Mouse (Mus musculus): ENCODE measurements around the gene Gm10643. TPM values are rescaled to one million over a fixed set of nuclear protein-coding genes. Genes with fewer than 3 reads are reported as not detected.

Gm10643 gene
- total and polyA plus RNA-seq, 2 experiments from 2014 or later: 1.6 to 4.7 TPM

- ATAC-seq (no peak), DNase-seq (no peak)
- H3K4me1 ChIP-seq (ENCODE audit: insufficient read depth): no peaks in the 10 kb centered on the region
- H3K9ac ChIP-seq: no peak overlapping the region
- no peak overlapping the region for H3K4me2 ChIP-seq (ENCODE audit: low read depth)
- TF ChIP-seq CTCF (IDR thresholded peaks at IDR 0.05; ENCODE audit: low read depth): no peak
- H3K27ac ChIP-seq (ENCODE audit: low read depth, low read length): no peak overlapping the region
- no peaks in the 10 kb centered on the region for H3K36me3 ChIP-seq (ENCODE audit: insufficient read depth)
- WGBS: 82% methylated on average over 1 of the region's 1 CpGs
- no peaks in the 10 kb centered on the region for H3K9me3 ChIP-seq (ENCODE audit: low read length)
- H3K4me3 ChIP-seq (ENCODE audit: low read depth, low read length): no peak overlapping the region
- H3K27me3 ChIP-seq (ENCODE audit: insufficient read depth, low read length): no peaks in the 10 kb centered on the region
Measured at GRCm38 (mm10) chr8:84057827-84058226, 7.1 kb downstream of the Gm10643 start.

GRCm38 (mm10) chr8:84053229-84053628 lies 11.7 kb downstream of the Gm10643 start:
- 94% methylated on average over 5 of the region's 5 CpGs for WGBS
- Histone ChIP-seq H3K4me1 (ENCODE audit: insufficient read depth) (no peaks in the 10 kb centered on the region), H3K9me3 (ENCODE audit: low read length) (no peaks in the 10 kb centered on the region), H3K27ac (ENCODE audit: low read depth, low read length) (no peak overlapping the region), H3K4me2 (ENCODE audit: low read depth) (no peak overlapping the region), H3K4me3 (ENCODE audit: low read depth, low read length) (no peak overlapping the region), H3K36me3 (ENCODE audit: insufficient read depth) (no peaks in the 10 kb centered on the region), H3K9ac (no peak overlapping the region), H3K27me3 (ENCODE audit: insufficient read depth, low read length) (no peaks in the 10 kb centered on the region)
- TF ChIP-seq CTCF (IDR thresholded peaks at IDR 0.05; ENCODE audit: low read depth): no peak
- no peak for DNase-seq
- no peak for ATAC-seq

GRCm38 (mm10) chr8:84052746-84053145 lies 12.2 kb downstream of the Gm10643 start:
- Histone ChIP-seq H3K27ac (ENCODE audit: low read depth, low read length) (no peak overlapping the region), H3K4me2 (ENCODE audit: low read depth) (no peak overlapping the region), H3K9ac (no peak overlapping the region), H3K4me3 (ENCODE audit: low read depth, low read length) (no peak overlapping the region), H3K9me3 (ENCODE audit: low read length) (no peaks in the 10 kb centered on the region), H3K36me3 (ENCODE audit: insufficient read depth) (no peaks in the 10 kb centered on the region), H3K27me3 (ENCODE audit: insufficient read depth, low read length) (no peaks in the 10 kb centered on the region), H3K4me1 (ENCODE audit: insufficient read depth) (no peaks in the 10 kb centered on the region)
- DNase-seq: no peak
- no peak for ATAC-seq
- TF ChIP-seq CTCF (IDR thresholded peaks at IDR 0.05; ENCODE audit: low read depth): no peak
- 65% methylated on average over 3 of the region's 3 CpGs for WGBS

- Histone ChIP-seq H3K27me3 (ENCODE audit: insufficient read depth, low read length) (peaks cover 23% of the 10 kb centered on the region), H3K36me3 (ENCODE audit: insufficient read depth) (no peaks in the 10 kb centered on the region), H3K4me1 (ENCODE audit: insufficient read depth) (no peaks in the 10 kb centered on the region), H3K4me2 (ENCODE audit: low read depth) (no peak overlapping the region), H3K4me3 (ENCODE audit: low read depth, low read length) (no peak overlapping the region), H3K27ac (ENCODE audit: low read depth, low read length) (no peak overlapping the region), H3K9me3 (ENCODE audit: low read length) (no peaks in the 10 kb centered on the region), H3K9ac (no peak overlapping the region)
- ATAC-seq (no peak), DNase-seq (no peak)
- WGBS: 80% methylated on average over 5 of the region's 5 CpGs
- no peak for TF ChIP-seq CTCF (IDR thresholded peaks at IDR 0.05; ENCODE audit: low read depth)
Measured at GRCm38 (mm10) chr8:84048171-84048570, 16.8 kb downstream of the Gm10643 start.

- no peak overlapping the region for H3K4me3 ChIP-seq (ENCODE audit: low read depth, low read length)
- no peak for ATAC-seq
- no peak for DNase-seq
- H3K9me3 ChIP-seq (ENCODE audit: low read length): no peaks in the 10 kb centered on the region
- H3K4me2 ChIP-seq (ENCODE audit: low read depth): no peak overlapping the region
- H3K36me3 ChIP-seq (ENCODE audit: insufficient read depth): no peaks in the 10 kb centered on the region
- H3K27me3 ChIP-seq (ENCODE audit: insufficient read depth, low read length): peaks cover 34% of the 10 kb centered on the region
- no peak overlapping the region for H3K27ac ChIP-seq (ENCODE audit: low read depth, low read length)
- 80% methylated on average over 3 of the region's 3 CpGs for WGBS
- TF ChIP-seq CTCF (IDR thresholded peaks at IDR 0.05; ENCODE audit: low read depth): no peak
- H3K4me1 ChIP-seq (ENCODE audit: insufficient read depth): peaks cover 6% of the 10 kb centered on the region; the same call in 1 of the 2 replicates
- no peak overlapping the region for H3K9ac ChIP-seq
Measured at GRCm38 (mm10) chr8:84046505-84046904, 18.4 kb downstream of the Gm10643 start.

- H3K9me3 ChIP-seq (ENCODE audit: low read length): no peaks in the 10 kb centered on the region
- H3K27ac ChIP-seq (ENCODE audit: low read depth, low read length): no peak within 1 kb of the TSS
- 11% methylated on average over 9 of the region's 9 CpGs for WGBS
- no peak for ATAC-seq
- no peak within 1 kb of the TSS for H3K4me2 ChIP-seq (ENCODE audit: low read depth)
- no peak within 1 kb of the TSS for H3K4me3 ChIP-seq (ENCODE audit: low read depth, low read length)
- peaks cover 6% of the 10 kb centered on the region; the same call in 1 of the 2 replicates for H3K4me1 ChIP-seq (ENCODE audit: insufficient read depth)
- no peak within 1 kb of the TSS for H3K9ac ChIP-seq
- H3K36me3 ChIP-seq (ENCODE audit: insufficient read depth): no peaks in the 10 kb centered on the region
- TF ChIP-seq CTCF (IDR thresholded peaks at IDR 0.05; ENCODE audit: low read depth): no peak
- DNase-seq: no peak
- peaks cover 34% of the 10 kb centered on the region for H3K27me3 ChIP-seq (ENCODE audit: insufficient read depth, low read length)
Measured at GRCm38 (mm10) chr8:84044900-84045299, 20.0 kb downstream of the Gm10643 start, which contains the start of gene Rln3. Gene Rln3 (minus strand): TSS chr8:84045000.

GRCm38 (mm10) chr8:84044103-84044502 lies 20.8 kb downstream of the Gm10643 start:
- Histone ChIP-seq H3K9ac (no peak overlapping the region), H3K4me1 (ENCODE audit: insufficient read depth) (peaks cover 6% of the 10 kb centered on the region; the same call in 1 of the 2 replicates), H3K36me3 (ENCODE audit: insufficient read depth) (no peaks in the 10 kb centered on the region), H3K27me3 (ENCODE audit: insufficient read depth, low read length) (peaks cover 34% of the 10 kb centered on the region), H3K27ac (ENCODE audit: low read depth, low read length) (no peak overlapping the region), H3K4me2 (ENCODE audit: low read depth) (no peak overlapping the region), H3K9me3 (ENCODE audit: low read length) (no peaks in the 10 kb centered on the region), H3K4me3 (ENCODE audit: low read depth, low read length) (no peak overlapping the region)
- TF ChIP-seq CTCF (IDR thresholded peaks at IDR 0.05; ENCODE audit: low read depth): no peak
- ATAC-seq (no peak), DNase-seq (no peak)
- 13% methylated on average over 7 of the region's 7 CpGs for WGBS
